Mouse (Mus musculus) gonadal fat pad, adult 2 months (tissue): Measurements from ENCODE around the gene Cd276. TPM values are rescaled to one million over a fixed set of nuclear protein-coding genes. Genes with fewer than 3 reads are reported as not detected.

ENCODE experiments used
- DNase-seq: peaks from one replicate; pipeline ENCODE4 v3.0.0-alpha.2; 2012; ENCODE audit warnings: low read depth
- polyA plus RNA-seq: library from polyadenylated mRNA; depleted of rRNA; stranded (reverse); fragments of >200 nt; gene quantifications from 2 replicates; pipeline ENCODE4 v1.2.3, GENCODE M21; 2012

The Cd276 gene
- polyA plus RNA-seq, 1 experiment = 5.2 TPM

DNA sequence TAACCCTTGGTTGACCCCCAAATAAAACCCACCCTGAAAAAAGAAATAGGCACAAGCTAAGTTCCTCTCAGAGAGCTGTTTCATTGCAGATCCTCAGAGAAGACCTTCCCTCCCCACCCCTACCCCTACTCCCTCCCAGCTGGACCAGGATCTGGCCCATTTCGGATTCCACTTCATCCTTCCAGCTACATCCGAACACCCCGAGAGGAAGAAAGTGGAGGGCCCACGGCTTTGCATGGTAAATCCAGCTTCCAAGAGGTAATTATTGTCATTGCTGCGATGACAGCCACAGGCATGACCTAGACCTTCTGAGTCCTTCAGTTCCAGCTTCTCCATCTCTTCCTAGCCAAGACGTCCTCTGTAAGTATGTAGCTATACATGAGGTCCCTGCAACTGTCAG is 4.3 kb downstream of the Cd276 start:
- DNase-seq = no peak

GRCm38 (mm10) chr9:58549694-58550093 is 5.5 kb downstream of the Cd276 start:
- DNase-seq = no peak

- no peak for DNase-seq
These were observed 6.3 kb downstream of the Cd276 start for GRCm38 (mm10) chr9:58548897-58549296.

DNA sequence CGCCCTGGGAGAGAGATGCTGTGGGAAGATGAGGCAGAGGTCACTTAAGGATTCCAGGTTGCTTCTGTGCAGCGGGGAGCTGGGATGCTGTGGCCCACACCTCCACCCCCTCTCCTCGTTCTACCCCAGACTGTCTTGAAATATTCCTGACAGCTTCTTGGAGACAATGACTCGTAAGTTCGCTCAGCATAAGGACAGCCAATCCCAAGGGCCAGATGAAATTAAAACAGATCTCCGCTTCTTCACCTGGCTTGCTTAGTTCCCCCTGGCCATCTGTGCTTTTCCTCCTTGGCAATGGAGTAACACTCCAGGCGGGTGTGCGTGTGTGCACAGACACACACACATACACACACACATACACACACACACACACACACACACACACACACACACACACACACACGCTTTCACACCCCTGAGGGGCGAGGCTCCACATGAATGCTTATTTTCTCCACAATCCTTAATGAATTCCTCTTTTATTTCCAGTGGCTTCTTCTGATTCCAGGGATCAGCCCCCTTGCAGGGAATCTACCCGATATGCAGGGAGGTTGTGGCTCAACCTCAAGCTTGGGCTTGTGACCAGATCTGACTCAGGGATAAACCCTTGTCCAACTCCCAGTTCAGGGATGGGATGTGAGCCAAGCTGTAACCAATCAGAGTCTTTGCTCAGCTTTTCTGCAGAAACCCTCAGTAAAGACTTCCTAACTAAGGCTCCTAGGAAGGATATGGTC is 8.4 kb downstream of the Cd276 start:
- no peak for DNase-seq

- no peak for DNase-seq
These were observed 9.8 kb downstream of the Cd276 start for GRCm38 (mm10) chr9:58545428-58545827.

DNA sequence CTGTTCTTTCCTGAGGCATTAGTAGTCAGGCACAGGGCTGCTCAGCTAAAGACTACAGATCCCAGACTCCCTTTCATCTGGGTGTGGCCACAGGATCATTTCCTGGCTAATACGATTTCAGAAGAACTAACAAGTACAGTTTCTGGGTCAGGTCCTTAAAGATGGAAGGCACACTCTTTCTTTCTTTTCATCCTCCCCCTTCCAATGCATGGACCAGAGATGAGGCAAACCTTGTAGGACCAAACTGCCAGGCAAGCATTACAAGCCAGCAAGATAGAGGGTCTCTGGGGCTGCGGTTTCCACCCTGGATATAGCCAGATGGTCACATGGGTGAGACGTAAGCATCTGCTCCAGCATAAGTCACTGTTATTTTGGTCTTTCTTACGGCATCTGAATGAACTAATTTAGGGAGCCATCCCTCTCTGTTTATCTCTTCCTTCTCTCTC is 10.3 kb downstream of the Cd276 start:
- no peak for DNase-seq

DNA sequence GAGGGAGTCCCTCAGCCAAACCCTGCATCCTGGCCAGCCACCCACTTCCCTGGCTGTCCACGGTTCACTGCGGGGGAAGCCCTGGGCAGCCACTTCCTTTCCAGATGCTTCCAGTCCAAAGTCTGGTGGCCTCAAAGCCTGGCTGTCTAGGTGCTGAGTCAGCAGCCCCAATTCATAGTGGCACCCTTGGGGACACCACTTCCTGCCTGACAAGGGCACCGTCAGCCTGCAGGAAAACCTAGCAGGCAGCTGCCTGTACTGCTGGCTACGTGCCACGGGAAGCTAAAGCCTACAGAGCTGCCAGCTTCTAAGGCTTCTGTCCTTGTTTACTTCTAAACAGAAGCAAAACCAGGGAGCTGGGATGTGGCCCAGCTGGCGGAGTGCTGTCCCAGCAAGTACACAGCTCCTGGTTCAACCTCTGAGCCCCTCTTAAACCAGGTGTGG is 13.3 kb downstream of the Cd276 start:
- DNase-seq = no peak

GRCm38 (mm10) chr9:58539886-58540285 is 15.4 kb downstream of the Cd276 start:
- DNase-seq = no peak

DNA sequence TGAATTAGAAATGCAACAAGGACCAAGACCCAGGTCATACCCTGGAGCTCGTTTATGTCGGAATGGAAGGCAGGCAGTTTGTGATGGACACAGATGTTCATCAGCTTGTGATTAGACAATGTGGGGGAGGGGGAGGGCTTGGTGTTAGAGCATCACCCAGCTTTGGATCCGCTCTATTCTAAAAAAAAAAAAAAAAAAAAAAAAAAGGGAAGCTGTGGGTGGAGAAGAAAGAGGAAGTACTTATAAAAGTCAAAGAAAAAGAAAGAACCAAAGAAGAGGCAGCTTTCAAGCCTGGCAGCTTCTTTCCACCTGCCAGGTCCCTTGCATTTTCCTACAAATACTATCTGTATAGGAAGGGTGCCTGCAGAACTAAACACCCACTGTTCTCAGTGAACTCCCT is 17.5 kb downstream of the Cd276 start:
- DNase-seq = no peak

GRCm38 (mm10) chr9:58535447-58536134 is 19.6 kb downstream of the Cd276 start:
- DNase-seq = no peak

DNA sequence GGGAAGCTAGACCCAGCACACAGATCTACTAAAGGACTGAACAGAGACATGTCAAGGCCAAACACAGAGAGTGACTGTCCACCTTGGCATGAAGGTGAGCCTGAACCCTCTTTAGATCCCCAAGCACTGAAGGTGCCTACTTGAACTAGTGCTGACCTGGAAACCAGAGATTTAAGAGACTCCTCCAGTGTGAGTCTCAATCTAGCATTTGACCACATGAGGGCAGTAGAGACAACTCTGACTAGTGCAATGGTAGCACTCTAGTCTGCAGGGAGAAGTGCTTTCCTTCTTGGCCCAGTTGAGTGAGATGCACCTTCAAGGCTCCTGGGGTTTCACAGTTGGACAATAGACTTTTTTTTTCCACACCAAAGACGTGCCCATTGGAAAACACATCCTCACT is 20.5 kb downstream of the Cd276 start:
- no peak for DNase-seq

DNA sequence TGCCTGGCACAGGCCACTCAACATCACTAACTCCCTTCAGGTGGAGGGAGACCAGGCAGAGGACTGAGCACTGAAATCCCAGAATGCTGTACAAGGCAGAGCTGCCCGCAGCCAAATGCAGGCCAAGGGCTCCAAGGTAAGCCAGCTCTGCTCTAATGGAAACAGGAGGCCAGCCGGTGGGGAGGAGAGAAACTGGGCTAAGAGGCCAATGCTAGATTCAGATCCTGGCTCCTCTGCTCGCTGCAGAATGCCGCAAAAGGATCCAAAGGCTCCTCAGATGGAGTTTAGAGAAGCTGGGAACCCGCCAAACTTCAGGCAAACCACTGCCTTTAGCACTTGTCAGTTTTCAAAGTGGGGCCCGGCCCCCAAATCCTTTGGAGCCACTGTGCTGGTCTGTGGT is 21.9 kb downstream of the Cd276 start:
- DNase-seq = no peak

GRCm38 (mm10) chr9:58532236-58532635 is 23.0 kb downstream of the Cd276 start:
- no peak for DNase-seq

GRCm38 (mm10) chr9:58530407-58530806 is 24.8 kb downstream of the Cd276 start:
- no peak for DNase-seq

DNA sequence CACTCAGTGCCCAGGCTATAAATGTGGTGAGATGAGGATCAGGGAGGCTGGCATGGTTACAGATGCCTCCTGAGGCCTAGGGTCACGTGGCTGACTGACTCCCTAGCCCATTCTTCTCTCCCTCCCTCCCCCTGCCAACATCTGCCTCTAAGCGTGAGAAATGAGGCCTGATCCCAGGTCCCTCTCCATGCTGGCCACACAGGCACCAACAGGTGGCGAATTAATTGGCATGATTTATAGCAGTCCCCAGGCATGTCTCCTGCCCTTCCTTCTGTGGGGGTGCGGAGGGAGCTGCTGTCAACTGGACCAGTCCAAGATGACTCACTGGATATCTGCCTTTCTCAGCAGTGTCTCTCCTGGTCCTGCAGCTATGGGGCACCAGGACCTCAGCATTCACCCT is 27.4 kb downstream of the Cd276 start:
- no peak for DNase-seq

DNA sequence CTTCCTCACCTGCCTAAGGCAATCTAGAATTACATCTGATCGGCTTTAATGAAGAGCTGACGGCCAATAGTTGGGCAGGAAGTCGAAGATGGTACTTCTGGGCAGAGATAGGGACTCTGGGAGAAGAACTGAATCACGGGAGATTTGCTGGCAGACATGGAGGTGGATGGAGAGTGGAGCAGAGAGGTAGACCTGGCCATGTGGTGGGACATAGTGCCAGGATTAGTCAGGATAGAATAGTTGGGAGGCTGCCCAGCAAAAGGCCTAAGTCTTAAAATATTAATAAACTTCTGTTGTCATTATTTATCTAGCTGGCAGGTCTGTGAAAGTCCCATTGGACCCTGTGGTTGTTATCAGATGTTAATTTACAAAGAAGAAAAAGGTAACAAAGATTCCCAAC is 30.1 kb downstream of the Cd276 start:
- no peak for DNase-seq

GRCm38 (mm10) chr9:58521883-58522423 is 33.3 kb downstream of the Cd276 start:
- DNase-seq = no peak

GRCm38 (mm10) chr9:58520816-58521581 is 34.2 kb downstream of the Cd276 start:
- no peak for DNase-seq

DNA sequence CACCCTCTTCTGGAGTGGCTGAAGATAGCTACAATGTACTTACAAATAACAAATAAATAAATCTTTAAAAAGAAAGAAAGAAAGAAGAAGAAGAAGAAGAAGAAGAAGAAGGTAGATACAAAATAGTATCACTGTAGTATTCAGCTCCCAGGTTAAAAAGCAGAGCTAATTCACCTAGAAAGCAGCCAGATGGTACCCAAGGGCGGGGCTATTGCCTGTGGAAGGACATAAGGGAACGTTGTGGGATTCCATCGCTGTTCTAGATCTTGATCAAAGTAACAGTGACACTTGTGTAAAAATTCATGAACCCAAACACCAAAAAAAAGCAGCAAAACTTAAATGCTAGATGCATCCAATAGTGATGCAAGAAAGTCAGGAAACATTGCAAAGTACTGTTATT is 35.3 kb downstream of the Cd276 start:
- DNase-seq = no peak

- DNase-seq = no peak
These were observed 37.1 kb downstream of the Cd276 start for GRCm38 (mm10) chr9:58517866-58518750.

- DNase-seq = no peak
These were observed 38.8 kb downstream of the Cd276 start for GRCm38 (mm10) chr9:58516480-58516879.
